Mouse (Mus musculus): ENCODE data around the gene Olfr1123.
"Not testable (repeated sequence)": the region's sequence is repeated elsewhere in the genome, so short reads cannot be mapped to it uniquely, and the experiment has no call there.

DNA sequence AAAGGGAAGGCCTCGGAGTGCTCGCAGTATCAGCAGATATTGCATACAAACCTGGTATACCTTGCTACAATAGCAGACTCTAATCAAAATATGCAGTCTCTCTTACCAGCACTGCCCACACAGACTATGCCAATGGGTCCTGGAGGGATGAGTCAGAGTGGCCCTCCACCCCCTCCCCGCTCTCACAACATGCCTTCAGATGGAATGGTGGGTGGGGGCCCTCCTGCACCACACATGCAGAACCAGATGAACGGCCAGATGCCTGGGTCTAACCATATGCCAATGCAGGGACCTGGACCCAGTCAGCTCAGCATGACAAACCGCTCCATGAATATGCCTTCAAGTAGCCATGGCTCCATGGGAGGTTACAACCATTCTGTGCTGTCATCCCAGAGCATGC lies 22.8 kb upstream of the Olfr1123 start:
- not testable (repeated sequence) for TF ChIP-seq MAFK (IDR thresholded peaks at IDR 0.05; ENCODE audit: insufficient read depth, low read depth, low read length); CHD2 (IDR thresholded peaks at IDR 0.05; ENCODE audit: low read depth, low read length); HCFC1 (IDR thresholded peaks at IDR 0.05; ENCODE audit: borderline replicate concordance, insufficient read depth, low read length); ZC3H11A (IDR thresholded peaks at IDR 0.05; ENCODE audit: borderline replicate concordance, low read depth, low read length); ZNF384 (IDR thresholded peaks at IDR 0.05; ENCODE audit: low read depth, low read length)

All from ES-E14 (cell line).